In the genomic region with DNA sequence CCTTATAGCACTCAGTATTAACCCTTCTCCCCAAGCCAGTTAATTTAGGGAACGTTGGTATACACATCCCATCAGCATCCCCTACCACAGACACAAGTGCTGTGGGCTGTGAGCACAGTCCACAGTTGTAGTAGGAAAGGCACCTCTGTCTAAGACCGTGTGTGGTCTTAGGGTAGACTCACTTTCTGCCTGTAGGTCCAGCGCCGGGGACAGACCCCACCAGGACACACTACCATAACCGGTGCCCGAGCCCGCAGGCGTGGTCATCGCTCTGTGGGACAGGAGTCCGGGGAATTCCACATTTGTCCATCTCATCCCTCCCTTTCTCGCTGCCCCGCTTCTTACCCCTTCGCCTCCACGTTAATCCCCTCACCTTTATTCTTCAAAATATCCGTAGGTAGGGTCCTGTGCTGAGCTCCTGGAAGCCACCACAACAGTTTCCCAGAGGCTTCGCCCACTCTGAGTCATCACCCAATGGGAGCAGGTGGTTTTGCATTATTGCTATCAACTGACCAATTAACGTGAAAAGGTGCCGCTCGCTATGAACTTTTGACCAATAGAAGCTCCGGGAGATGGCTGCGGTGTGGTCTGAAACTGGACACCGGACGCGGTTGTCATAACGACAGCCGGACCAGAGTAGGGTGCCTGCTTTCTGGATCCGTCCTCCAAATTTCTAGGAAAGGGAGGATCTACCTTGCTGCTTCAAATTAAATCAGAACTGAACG, we compare ENCODE assay signal across 8 mouse cellular contexts. TPM values are rescaled to one million over a fixed set of nuclear protein-coding genes. Genes with fewer than 3 reads are reported as not detected.
A peak's percentile ranks its signal among the peaks of the same experiment; 100 is the strongest.
DNase-seq lines count a peak whose midpoint lies in the region; ATAC-seq and TF ChIP-seq lines count a peak whose summit lies in the region.

A gene (minus strand): TSS at position 449 of the 725 bp plus-strand sequence.

- H3K4me3 ChIP-seq in intestine, embryonic 14.5 days (ENCODE audit: low read depth, low read length) = peak within 1 kb of the TSS; percentile 32
- peak within 1 kb of the TSS; percentile 21 to 30; a peak in 2 of 4 replicates for H3K4me3 ChIP-seq in liver, embryonic 14.5 days (ENCODE audit: insufficient read depth in 1 of 2, low read depth in 2 of 2, low read length in 2 of 2)

- WGBS in intestine, embryonic 14.5 days = 2% methylated on average over 28 of the region's 28 CpGs
- 7% methylated on average over 28 of the region's 28 CpGs for WGBS in liver, embryonic 14.5 days (ENCODE audit: insufficient replicate concordance)

- no peaks in the 10 kb centered on the region for H3K4me1 ChIP-seq in intestine, embryonic 14.5 days (replicated peaks; ENCODE audit: control insufficient read depth, insufficient read depth, low read length)
- no peaks in the 10 kb centered on the region for H3K4me1 ChIP-seq in liver, embryonic 14.5 days (replicated peaks; ENCODE audit: control insufficient read depth in 2 of 2, insufficient read depth in 2 of 2, low read length in 1 of 2)

- peak; percentile 91 for DNase-seq in 416B (ENCODE audit: low read depth)
- DNase-seq in adrenal gland, postnatal 36 days = peak; percentile 83 to 84
- peak; percentile 71 for DNase-seq in gastrocnemius, postnatal 14 days
- peak; percentile 82 for DNase-seq in intestine, embryonic 14.5 days (ENCODE audit: low spot score)
- peak in 1 of 3 experiments; percentile 41 for DNase-seq in liver, embryonic 14.5 days (ENCODE audit: low read depth in 3 of 3, low spot score in 3 of 3)
- DNase-seq in natural killer cell, adult 2 months (ENCODE audit: low spot score in 2 of 2) = peak; percentile 24 to 47
- no peak for DNase-seq in frontal cortex, postnatal 25 days (ENCODE audit: low spot score in 2 of 2)
- no peak for DNase-seq in right cerebral cortex, postnatal 4 days

- no peaks in the 10 kb centered on the region for H3K27me3 ChIP-seq in intestine, embryonic 14.5 days (replicated peaks; ENCODE audit: control insufficient read depth, insufficient read depth, low read length)
- H3K27me3 ChIP-seq in liver, embryonic 14.5 days (ENCODE audit: control insufficient read depth, insufficient read depth, low read length) = peaks cover 8% of the 10 kb centered on the region

- H3K9me3 ChIP-seq in intestine, embryonic 14.5 days (ENCODE audit: control insufficient read depth, low read length) = no peaks in the 10 kb centered on the region
- no peaks in the 10 kb centered on the region for H3K9me3 ChIP-seq in liver, embryonic 14.5 days (ENCODE audit: control insufficient read depth, low read length)

- no peak for TF ChIP-seq CTCF in liver, embryonic 14.5 days (IDR thresholded peaks at IDR 0.05; ENCODE audit: low read depth)

- no peak within 1 kb of the TSS for H3K27ac ChIP-seq in intestine, embryonic 14.5 days (ENCODE audit: low read depth)
- no peak within 1 kb of the TSS for H3K27ac ChIP-seq in liver, embryonic 14.5 days

- peak within 1 kb of the TSS; percentile 47 for H3K4me2 ChIP-seq in intestine, embryonic 14.5 days (ENCODE audit: low read length)
- H3K4me2 ChIP-seq in liver, embryonic 14.5 days (ENCODE audit: low read depth) = peak within 1 kb of the TSS; percentile 25

- no peaks in the 10 kb centered on the region for H3K36me3 ChIP-seq in intestine, embryonic 14.5 days (ENCODE audit: control insufficient read depth, insufficient read depth, low read length)
- H3K36me3 ChIP-seq in liver, embryonic 14.5 days (replicated peaks; ENCODE audit: control insufficient read depth, insufficient read depth, low read depth) = no peaks in the 10 kb centered on the region

- no peak for TF ChIP-seq EP300 in liver, embryonic 14.5 days (IDR thresholded peaks at IDR 0.05; ENCODE audit: low read depth)

- no peak within 1 kb of the TSS for H3K9ac ChIP-seq in intestine, embryonic 14.5 days (ENCODE audit: low read length)
- H3K9ac ChIP-seq in liver, embryonic 14.5 days (replicated peaks) = no peak within 1 kb of the TSS

- peak; percentile 91 for ATAC-seq in intestine, embryonic 14.5 days (replicated peaks; ENCODE audit: low FRiP score, low TSS enrichment, low read depth)
- ATAC-seq in liver, embryonic 14.5 days (ENCODE audit: insufficient read depth) = peak; percentile 80

- intact Hi-C loops in gastrocnemius, postnatal 14 days (cut with DNase I; ENCODE audit: low total_unique reads) = no loop called here

RNA-seq across cellular contexts. Expression of the gene that starts here (rescaled TPM):
- total RNA-seq in adrenal gland, postnatal 36 days (2021) = 1 to 10 TPM in 1 of 2 experiments, under 1 TPM in 1; 0.70 to 1.2 TPM
- under 1 TPM; 0.08 to 0.20 TPM for total RNA-seq in gastrocnemius, postnatal 14 days (2021)
- polyA plus RNA-seq in intestine, embryonic 14.5 days (2014; fragmentation: Nextera tagmentation; extraction: Ambion mirVana) = 0.57 and 0.77 TPM in 2 replicates
- 0.39 and 0.42 TPM in 2 replicates for polyA plus RNA-seq in liver, embryonic 14.5 days (2012; rRNA removed)
- polyA plus RNA-seq in liver, embryonic 14.5 days (2014; fragmentation: Nextera tagmentation; extraction: Ambion mirVana) = 0.09 TPM in 1 of 2 replicates, not detected in the other

Comparison
In these comparisons a context has a peak if more than half of its experiments do, and no peak if none do; other contexts are left out.
1. Peak in DNase-seq in gastrocnemius, postnatal 14 days; RNA of the gene not detected or under 1 TPM.
2. Peak in DNase-seq, ATAC-seq, H3K4me3 ChIP-seq and H3K4me2 ChIP-seq in intestine, embryonic 14.5 days; RNA of the gene not detected or under 1 TPM.
3. Peak in ATAC-seq, H3K4me3 ChIP-seq and H3K4me2 ChIP-seq in liver, embryonic 14.5 days; RNA of the gene not detected or under 1 TPM.
4. DNase-seq: peak in 416B (single experiment), adrenal gland, postnatal 36 days (2 of 2) and natural killer cell, adult 2 months (2 of 2); none in frontal cortex, postnatal 25 days (0 of 2) and right cerebral cortex, postnatal 4 days (single experiment).